Mouse (Mus musculus): ENCODE results near the gene Otop2. TPM values are rescaled to one million over a fixed set of nuclear protein-coding genes. Genes with fewer than 3 reads are reported as not detected.

Gene Otop2
- total RNA-seq, 4 experiments from 2014 or later, result 0.91 to 3.2 (median 1.5) TPM

DNA sequence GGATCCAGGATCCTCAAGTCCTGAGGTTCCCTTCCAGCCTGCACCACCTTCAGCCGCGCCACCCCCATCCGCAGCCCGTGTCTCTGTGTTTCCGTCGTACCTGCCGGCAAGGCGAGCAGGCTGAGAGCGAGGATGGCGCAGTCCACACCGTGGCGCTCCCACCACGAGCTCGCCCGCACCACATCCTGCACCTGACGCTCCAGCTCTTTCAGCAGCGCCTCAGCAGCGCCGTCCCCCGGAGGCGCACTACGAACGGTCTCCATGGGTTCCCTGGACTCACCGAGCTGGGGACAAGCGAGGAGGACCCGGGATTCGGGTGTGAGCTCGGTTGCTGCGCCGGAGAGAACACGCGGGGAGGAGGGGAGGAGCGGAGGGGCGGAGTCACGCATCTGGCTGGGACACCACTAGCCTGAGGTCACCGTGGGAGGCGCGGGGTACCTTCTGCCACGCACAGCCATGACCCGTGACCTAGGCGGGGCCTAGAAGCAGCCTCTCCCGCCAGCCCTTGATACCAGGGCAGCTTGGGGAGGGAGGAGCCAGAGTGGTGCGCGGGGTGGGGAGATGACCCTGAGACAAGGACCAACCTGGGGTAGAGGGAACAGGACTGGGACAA is 9.6 kb upstream of the Otop2 start, which contains the start of gene Fads6:
TSS of gene Fads6 (minus strand) at position 450 of the 613 bp plus-strand sequence.
- peak; percentile 64 to 85 for DNase-seq (ENCODE audit: low spot score in 2 of 2)

DNA sequence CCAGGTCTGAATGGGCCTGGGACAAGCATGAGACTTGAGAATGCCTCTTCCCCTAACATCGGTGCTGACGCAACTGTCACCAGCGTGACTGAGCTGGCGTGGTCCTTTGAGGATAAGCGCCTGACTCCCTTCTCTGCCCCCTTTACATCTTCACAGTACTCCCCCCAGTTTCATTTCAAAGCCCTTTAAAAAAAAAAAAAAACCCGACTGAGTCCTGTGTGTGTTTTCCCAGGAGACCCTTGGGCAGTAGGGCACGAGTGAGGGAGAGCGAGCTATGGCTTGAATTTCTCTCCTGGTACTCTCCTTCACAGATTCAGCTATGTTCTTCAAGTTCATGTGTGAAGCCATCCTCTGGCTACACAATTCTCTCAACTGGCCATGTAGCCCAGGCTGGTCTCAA is 8.8 kb upstream of the Otop2 start:
- no peak for DNase-seq (ENCODE audit: low spot score in 2 of 2)

DNA sequence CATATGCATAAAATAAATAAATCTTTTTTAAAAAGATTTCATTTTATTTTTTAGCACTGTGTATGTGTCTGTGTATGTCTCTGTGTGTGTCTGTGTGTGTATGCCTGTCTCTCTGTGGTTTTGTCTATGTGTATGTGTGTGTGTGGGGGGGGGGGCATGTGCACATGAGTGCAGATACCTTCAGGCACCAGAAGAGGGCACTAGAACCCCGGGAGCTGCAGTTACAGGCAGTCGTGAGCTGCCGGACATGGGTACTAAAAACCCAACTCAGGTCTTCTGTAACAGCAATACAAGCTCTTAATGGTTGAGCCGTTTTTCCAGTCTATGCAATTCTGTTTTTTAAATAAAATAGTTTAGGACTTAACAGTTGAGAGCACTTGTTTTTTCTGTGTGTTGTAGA is 6.2 kb upstream of the Otop2 start:
- DNase-seq (ENCODE audit: low spot score in 2 of 2), result no peak

DNA sequence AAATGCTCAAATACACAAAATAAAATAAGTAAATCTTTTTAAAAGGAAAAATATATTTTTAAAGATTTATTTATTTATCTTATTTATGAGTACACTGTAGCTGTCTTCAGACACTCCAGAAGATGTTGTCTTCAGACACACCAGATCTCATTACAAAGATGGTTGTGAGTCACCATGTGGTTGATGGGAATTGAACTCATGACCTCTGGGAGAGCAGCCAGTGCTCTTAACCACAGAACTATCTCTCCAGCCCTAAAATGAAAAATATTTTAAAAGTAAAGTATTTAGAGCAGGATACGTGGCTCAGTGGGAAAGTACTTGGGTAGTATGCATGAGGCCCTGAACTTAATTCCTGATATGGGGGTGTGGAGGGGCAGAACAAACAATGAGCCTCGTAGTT is 5.6 kb upstream of the Otop2 start:
- DNase-seq (ENCODE audit: low spot score in 2 of 2), result no peak

DNA sequence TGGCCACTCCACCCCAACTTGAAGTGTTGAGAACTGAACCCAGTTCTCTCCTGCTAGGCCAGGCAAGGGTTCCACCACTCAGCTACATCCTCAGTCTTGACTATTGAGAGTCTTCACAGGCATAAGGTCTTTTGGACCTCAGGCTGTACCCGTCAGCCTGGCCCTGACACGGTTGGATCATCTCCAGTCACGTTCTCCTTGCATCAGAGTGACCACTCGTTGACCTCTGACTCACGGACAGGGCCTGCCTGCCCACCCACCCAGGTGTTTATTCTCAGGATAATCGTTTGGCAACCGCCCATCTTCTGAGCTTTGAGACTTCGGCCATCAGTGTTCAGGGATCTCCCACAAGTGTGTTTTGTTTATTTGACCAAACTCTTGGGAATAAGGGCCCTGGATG is 3.8 kb upstream of the Otop2 start:
- no peak for DNase-seq (ENCODE audit: low spot score in 2 of 2)

DNA sequence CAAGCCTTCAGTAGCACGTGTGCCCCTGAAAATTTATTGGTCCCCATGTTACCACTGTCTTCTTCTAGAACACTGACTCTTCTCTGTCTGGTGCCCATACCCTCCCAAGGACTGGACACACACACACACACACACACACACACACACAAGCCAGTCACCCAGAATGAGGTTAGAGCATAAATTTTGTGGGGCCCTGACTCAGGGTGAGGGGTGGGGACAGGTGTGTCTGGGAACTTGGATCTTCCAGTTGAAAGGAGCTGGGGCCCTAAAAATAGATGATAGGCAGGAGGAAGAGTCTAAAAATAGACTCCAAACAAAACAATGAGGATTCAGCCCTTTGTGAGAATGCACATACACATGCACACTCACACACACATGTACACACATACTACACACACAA is 1.8 kb downstream of the Otop2 start:
- DNase-seq (ENCODE audit: low spot score in 2 of 2), result no peak

DNA sequence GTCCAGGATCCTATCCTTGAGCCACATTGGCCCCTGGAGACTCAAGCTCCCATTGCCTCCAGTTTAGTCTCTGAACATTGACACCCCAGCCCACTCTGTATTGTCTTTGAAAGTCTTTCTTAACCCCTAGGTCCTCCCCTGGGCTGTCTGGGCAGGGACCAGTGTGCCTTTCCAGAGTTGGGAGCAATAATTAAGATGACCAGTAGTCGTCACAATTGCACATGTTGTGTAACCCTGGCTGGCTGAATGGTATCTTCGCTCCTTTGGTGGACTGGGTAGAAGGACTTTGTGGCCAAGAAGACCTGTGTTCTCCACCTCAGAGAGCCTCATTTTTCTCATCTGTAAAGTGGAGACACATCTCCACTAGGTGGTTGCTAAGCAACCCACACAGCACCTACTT is 7.3 kb downstream of the Otop2 start:
- no peak for DNase-seq (ENCODE audit: low spot score in 2 of 2)

DNA sequence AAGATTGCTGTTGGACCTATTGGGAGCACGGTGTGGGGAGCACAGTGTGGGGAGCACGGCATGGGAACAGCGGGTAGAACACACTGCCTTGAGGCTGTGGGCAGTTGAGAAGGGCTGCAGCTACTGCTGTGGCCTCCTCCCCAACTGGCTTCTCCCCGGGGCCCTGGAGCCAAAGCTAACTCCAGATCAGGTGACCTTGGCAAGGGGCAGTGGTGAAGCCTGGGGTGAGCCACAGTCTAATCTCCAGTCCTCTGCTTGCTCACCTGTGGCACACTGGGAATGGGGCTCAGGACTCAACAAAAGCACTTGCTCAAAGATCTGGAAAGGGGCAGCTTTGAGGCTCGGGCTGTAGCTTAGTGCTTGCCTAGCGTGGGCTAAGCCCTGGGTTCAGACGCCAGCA is 10.2 kb downstream of the Otop2 start:
- DNase-seq (ENCODE audit: low spot score in 2 of 2), result no peak

DNA sequence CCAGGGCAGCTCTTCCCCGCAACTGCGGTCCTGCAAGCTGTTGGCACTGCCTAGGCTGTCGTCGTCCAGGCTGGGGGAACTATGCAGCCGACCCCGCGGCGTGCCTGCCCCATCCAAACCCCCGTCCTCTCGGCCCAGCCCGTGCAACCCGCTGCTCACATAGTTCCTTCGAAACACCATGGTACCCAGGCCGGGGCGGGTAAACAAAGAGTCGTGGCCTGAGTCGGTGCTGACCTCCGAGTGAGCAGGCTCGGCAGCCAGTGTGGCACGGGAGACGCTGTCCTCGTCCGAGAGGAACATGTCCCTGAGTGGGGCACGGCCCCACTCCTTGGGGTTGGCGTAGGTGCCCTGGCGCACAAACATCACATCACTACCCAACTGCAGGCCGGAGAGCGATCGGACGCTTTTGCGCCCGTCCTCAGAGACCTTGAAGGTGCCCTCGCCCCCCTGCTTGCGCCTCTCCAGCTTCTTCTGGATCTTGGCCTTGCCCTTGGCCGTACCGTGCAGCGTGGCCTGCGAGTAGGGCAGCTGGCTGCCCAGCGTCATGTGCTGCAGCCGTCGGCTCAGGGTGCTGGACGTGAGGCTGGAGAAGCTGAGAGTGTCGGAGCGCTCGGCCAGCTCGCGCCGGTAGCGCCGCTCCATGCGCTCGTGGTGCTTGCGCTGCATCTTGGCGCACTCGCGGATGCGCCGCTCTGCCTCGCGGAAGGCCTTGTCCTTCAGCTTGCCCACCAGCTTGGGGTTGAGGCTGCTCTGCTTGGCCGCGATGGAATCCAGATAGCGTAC is 11.5 kb downstream of the Otop2 start:
- DNase-seq (ENCODE audit: low spot score in 2 of 2), result no peak

DNA sequence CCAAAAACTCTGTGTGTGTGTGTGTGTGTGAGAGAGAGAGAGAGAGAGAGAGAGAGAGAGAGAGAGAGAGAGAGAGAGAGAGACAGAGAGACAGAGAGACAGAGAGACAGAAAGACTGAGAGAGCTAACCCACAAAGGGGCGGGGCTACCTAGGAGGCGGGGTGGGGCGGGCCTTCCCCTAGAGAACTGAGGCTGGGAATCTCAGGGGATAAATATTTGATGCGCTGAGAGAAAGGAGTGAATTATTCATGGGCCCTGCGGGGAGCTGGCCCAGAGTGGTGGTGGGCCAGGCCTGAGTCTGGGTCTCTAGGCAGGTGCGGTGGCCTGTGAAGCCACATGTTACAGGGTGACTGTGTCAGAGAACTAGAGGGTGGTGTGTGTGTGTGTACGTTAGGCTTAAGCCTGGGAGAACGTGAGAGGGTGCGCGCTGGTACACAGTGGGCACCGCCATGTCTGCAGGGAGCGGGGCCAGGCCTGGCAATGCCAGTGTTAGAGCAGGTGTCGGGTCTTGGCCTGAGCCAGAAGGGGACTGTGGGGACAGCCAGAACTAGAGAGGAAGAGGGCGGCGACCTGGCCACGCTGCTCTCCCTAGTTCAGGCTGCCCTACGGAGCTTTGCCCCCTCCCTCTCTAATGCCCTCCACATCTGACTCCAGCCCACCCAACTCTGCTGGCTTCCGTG is 12.9 kb downstream of the Otop2 start:
- no peak for DNase-seq (ENCODE audit: low spot score in 2 of 2)

DNA sequence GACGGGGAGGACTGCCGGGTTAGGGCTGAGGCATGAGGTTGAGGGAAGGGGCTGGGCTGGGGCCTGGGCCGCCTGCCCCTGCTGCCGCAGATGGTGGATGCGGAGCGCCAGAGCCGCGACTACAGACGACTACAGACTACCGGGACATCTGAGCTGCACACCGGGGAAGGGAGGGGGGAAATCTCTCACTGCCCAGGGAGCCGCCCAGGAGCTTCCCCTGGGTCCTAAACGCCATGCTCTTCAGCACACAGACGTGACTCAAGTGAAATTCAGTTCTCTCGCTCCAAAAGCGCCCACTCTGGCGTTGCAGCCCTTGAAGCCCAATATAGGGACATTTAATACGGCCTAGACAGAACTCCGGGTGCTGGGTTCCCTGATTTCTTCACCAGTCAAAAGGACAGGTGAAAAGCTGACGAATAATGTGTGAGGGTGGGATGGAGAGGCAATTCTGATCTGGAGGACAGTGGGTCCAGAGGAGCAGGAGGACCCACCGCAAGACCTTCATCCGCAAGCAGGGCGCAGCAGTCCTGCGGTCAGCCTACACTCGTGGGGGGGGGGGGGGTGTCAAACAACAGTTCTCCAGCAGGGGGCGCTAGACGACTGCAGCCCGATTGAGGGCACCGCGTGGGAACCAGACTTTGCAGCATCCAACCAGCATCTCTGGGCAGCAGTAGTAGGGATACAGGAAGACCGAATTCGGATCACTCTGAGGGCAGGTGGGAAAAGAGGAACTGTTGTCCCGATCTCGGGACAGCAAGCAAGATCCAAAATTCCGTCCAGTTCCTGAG is 15.1 kb downstream of the Otop2 start, which contains the start of gene Ush1g:
TSS of gene Ush1g (minus strand) at position 136 of the 788 bp plus-strand sequence.
- no peak for DNase-seq (ENCODE audit: low spot score in 2 of 2)

DNA sequence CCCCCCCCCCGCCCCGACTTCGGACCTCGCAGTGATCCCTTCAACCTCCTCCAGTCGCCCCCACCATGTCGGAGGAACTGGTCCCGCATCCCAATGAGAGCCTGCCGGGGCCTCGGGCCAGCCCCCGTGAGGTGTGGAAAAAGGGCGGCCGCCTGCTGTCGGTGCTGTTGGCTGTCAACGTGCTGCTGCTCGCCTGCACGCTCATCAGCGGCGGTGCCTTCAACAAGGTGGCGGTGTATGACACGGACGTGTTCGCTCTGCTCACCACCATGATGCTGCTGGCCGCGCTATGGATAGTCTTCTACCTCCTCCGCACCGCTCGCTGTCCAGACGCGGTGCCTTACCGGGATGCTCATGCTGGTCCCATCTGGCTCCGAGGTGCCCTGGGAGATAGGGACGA is 16.4 kb downstream of the Otop2 start:
- no peak for DNase-seq (ENCODE audit: low spot score in 2 of 2)

DNA sequence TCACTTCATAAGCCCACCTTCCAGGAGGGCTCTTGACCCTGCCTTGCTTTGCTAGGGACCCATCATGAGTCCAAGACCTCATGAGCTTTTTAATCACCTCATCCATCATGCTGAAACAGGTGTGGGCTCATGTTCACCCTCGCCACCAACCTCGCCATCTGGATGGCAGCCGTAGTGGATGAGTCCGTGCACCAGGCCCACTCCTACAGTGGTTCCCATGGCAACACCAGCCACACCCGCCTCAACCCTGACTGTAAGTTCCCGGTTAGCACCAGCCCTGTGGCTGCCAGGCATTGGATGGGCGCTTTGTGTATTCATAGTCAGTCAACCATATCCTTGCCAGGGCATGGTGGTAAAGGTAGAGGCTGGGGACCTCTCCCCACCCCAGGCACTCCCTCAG is 19.8 kb downstream of the Otop2 start:
- peak in 1 of 2 experiments; percentile 69 for DNase-seq (ENCODE audit: low spot score in 2 of 2)

DNA sequence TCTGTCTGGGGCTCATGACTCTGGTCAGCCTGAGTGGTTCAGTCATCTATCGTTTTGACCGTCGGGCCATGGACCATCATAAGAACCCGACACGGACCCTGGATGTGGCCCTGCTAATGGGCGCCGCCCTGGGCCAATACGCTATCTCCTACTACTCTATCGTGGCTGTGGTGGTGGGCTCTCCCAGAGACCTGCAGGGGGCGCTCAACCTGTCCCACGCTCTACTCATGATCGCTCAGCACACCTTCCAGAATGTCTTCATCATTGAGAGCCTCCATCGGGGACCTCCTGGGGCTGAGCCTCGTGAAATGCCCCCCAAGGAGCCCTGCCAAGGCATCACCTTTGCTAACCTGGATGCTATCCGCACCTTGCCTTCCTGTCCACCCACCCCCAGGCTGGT is 22.4 kb downstream of the Otop2 start:
- DNase-seq (ENCODE audit: low spot score in 2 of 2), result no peak

DNA sequence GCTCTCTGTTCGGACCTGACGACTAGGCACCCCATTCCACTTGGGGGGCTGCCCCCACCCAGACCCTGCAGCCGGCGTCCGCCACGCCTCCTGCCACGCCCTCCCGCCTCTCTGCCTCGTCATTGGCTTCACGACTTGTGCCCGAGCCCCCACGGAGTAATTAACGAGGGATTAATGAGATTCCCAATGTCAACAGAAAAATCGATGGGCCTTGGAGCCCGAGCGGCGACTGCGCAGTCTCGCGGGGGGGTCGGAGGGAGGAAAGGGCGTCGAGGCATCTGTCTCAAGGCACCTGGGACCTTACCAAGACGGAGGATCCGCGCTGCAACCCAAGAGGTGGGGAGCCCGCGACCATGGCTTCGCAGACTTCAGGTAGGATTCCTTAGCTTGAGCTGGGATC is 27.6 kb downstream of the Otop2 start, which contains the start of gene Otop3:
TSS of gene Otop3 (plus strand) at position 201 of the 400 bp plus-strand sequence.
- no peak for DNase-seq (ENCODE audit: low spot score in 2 of 2)

DNA sequence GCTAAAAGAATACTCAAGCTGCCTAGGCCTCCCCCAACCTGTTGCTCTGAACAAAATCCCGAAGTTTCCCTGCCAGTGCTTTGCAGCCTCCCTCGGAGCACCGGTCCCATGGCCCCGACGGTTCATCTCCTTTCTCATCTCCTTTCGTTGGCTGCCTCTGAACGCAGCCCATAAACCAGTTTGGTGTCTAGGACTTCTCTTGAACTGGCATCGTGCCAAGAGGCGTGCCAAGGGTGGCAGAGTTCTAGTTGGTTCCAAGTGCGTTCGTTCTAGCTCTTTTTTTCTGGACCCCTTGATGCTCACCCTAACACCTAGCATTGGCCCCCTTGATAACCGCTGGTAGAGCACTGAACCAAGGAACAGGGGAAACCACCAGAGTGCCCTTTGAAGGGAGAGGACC is 28.3 kb downstream of the Otop2 start:
- no peak for DNase-seq (ENCODE audit: low spot score in 2 of 2)

DNA sequence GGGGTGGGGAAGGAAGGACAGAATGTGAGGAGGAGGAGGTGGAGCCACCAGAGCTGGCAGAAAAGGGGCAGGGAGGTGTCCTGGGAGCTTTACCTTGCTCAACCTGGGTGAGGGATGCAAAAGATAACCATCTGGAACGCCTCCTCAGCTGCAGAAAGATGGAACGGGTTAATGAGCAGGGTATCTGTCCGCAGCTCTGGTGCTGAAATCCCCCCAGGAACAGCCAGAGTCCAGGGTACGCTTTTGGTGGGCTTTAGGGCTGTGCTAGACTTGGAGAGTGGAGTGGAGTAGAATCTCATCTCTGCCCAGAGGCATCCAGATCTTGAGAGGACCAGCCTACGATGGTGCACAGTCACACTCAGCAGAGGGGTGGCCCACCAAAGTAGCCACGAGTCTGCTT is 29.2 kb downstream of the Otop2 start:
- no peak for DNase-seq (ENCODE audit: low spot score in 2 of 2)

DNA sequence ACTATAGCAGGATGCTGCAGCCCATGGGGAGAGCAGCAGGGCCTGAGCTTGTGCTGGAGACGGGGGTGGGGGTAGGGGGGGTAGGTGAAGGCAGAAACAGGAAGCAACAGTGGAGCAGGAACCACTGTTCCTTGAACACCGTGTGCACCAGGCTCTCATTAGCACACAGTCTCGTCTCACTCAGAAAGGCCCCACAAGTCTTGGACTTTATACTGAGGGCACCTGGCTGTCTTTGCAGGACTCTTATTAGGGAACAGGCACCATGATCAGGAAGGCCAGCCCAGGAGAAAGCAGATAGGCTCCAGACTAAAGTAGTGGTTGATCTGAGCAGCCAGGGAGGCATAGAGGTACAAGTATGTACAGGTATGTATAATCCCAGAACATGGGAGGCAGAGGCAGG is 30.4 kb downstream of the Otop2 start:
- no peak for DNase-seq (ENCODE audit: low spot score in 2 of 2)

DNA sequence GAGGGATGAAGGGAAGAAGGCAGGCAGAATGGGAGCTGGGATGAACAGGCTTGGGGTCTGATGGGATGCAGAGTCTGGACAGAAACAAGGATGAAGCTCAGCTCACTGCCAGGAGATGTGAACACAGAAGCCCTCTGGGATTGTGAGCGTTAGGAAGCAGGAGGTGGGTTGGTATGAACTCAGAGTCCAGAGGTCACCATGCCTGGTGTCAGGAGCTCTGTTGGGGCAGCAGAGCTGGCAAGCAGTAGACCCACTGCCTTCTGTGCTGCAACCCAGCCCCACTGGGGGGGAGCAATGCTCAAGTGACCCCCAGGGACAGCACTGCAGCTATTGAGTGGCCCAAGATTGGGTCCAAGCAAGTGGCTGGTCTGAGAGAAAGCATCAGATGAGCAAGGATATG is 30.9 kb downstream of the Otop2 start:
- no peak for DNase-seq (ENCODE audit: low spot score in 2 of 2)

DNA sequence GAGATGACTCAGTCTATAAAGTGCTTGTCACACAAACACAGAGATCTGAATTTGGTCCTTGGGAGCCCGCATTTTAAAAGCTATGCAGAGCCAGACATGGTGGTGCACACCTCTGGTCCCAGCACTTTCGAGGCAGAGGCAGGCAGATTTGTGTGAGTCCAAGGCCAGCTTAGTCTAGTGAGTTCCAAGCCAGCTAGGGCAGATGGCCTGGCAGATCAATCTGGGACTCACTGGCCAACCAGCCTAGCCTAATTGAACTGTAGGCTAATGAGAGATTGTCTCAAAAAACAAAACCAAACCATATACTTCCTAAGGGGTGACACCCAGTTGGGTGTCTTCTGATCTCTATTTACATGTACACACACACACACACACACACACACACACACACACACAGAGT is 34.3 kb downstream of the Otop2 start:
- DNase-seq (ENCODE audit: low spot score in 2 of 2), result no peak

DNA sequence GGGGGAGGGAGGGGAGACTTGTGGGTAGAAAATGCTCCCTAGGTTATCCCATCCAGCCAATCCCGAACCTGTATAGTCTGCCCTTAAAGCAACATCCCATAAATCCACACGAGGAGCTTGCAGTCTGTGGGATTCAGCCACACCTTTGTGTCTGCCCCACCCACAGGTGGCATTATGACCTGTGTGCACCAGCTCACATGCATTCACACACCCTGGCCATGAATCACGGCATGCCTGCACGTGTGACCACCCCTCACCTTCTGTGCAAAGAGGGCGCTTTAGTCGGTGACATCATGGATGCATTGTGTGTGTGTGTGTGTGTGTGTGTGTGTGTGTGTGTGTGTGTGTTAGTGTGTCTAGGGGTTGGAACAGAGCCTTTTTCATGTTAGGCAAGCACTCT is 34.9 kb downstream of the Otop2 start:
- DNase-seq (ENCODE audit: low spot score in 2 of 2), result no peak

DNA sequence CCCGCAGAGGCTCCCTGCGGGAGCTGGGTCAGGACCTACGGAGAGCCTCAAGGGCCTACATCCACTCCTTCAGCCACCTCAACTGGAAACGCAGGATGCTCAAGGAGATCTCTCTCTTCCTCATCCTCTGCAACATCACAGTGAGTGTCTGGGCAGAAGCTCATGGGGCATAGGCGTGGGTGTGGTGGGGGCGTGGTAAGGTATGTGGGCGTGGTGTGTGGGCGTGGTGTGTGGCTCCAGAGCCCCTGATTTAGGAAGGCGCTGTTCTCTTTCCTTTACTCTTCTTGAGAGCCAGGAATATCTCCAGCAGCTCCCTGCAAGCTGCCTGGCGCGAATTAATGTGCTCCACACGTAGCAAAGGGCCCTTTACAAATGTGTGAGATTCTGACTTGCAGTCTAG is 38.0 kb downstream of the Otop2 start:
- no peak for DNase-seq (ENCODE audit: low spot score in 2 of 2)
